Mouse (Mus musculus) layer of hippocampus, adult 11-12 months (tissue): ENCODE data around the gene Il17rb.

Experiments used
- DNase-seq: peaks from one replicate; pipeline ENCODE4 v3.0.0; 2022; ENCODE audit warnings: low spot score

Il17rb gene

GRCm38 (mm10) chr14:30008733-30009575 lies at the start of gene Il17rb, which contains the start of gene Chdh:
TSS of gene Il17rb (minus strand) at chr14:30008896.
TSS of gene Chdh (plus strand) at chr14:30009023.
- peak; percentile 49 for DNase-seq

GRCm38 (mm10) chr14:30056031-30056766 lies 47.5 kb upstream of the Il17rb start:
- DNase-seq, result peak; percentile 17

GRCm38 (mm10) chr14:30054922-30055321 lies 46.2 kb upstream of the Il17rb start:
- no peak for DNase-seq

- DNase-seq, result no peak
Observed at GRCm38 (mm10) chr14:30050280-30050679, 41.6 kb upstream of the Il17rb start.

- DNase-seq, result no peak
Observed at GRCm38 (mm10) chr14:30048049-30048448, 39.4 kb upstream of the Il17rb start.

GRCm38 (mm10) chr14:30046976-30047375 lies 38.3 kb upstream of the Il17rb start:
- DNase-seq, result no peak

GRCm38 (mm10) chr14:30045704-30046220 lies 37.1 kb upstream of the Il17rb start:
- DNase-seq, result no peak

GRCm38 (mm10) chr14:30045239-30045638 lies 36.5 kb upstream of the Il17rb start:
- DNase-seq, result no peak

GRCm38 (mm10) chr14:30043356-30043940 lies 34.8 kb upstream of the Il17rb start:
- DNase-seq, result no peak

GRCm38 (mm10) chr14:30041836-30042235 lies 33.1 kb upstream of the Il17rb start:
- DNase-seq, result no peak

- DNase-seq, result no peak
Observed at GRCm38 (mm10) chr14:30039413-30039812, 30.7 kb upstream of the Il17rb start.

GRCm38 (mm10) chr14:30038431-30038830 lies 29.7 kb upstream of the Il17rb start:
- DNase-seq, result peak; percentile 52

- no peak for DNase-seq
Observed at GRCm38 (mm10) chr14:30033405-30033804, 24.7 kb upstream of the Il17rb start.

GRCm38 (mm10) chr14:30027378-30027777 lies 18.7 kb upstream of the Il17rb start:
- DNase-seq, result no peak

- DNase-seq, result no peak
Observed at GRCm38 (mm10) chr14:30024387-30024786, 15.7 kb upstream of the Il17rb start.

GRCm38 (mm10) chr14:30022471-30022870 lies 13.8 kb upstream of the Il17rb start:
- DNase-seq, result no peak

GRCm38 (mm10) chr14:30019792-30020575 lies 11.3 kb upstream of the Il17rb start:
- no peak for DNase-seq

- no peak for DNase-seq
Observed at GRCm38 (mm10) chr14:30019375-30019774, 10.7 kb upstream of the Il17rb start.

- DNase-seq, result no peak
Observed at GRCm38 (mm10) chr14:30018846-30019245, 10.2 kb upstream of the Il17rb start.

- DNase-seq, result no peak
Observed at GRCm38 (mm10) chr14:30018463-30018801, 9.7 kb upstream of the Il17rb start.

GRCm38 (mm10) chr14:30017794-30018462 lies 9.2 kb upstream of the Il17rb start:
- no peak for DNase-seq
